Mouse (Mus musculus) small intestine, adult 2 months (tissue): ENCODE results near the gene Trim67. TPM values are rescaled to one million over a fixed set of nuclear protein-coding genes. Genes with fewer than 3 reads are reported as not detected.

Experiments used
- H3K27ac ChIP-seq: fragments of 200-500 bp; 2 replicates; pipeline ENCODE4 v1.5.1; 2012; ENCODE audit warnings: low read depth, low read length, control low read depth, inconsistent platforms; ENCODE audit not compliant: insufficient read depth
- H3K27me3 ChIP-seq: fragments of 200-500 bp; 2 replicates; pipeline ENCODE4 v1.6.1; 2012; ENCODE audit warnings: mild to moderate bottlenecking, moderate library complexity, low read length, inconsistent platforms; ENCODE audit not compliant: control insufficient read depth, insufficient read depth
- H3K36me3 ChIP-seq: fragments of 200-500 bp; 2 replicates; pipeline ENCODE4 v1.6.1; 2012; ENCODE audit warnings: mild to moderate bottlenecking, low read length, control low read depth, inconsistent platforms; ENCODE audit not compliant: control insufficient read depth, insufficient read depth
- H3K4me1 ChIP-seq: fragments of 200-500 bp; 2 replicates; pipeline ENCODE4 v1.6.1; 2012; ENCODE audit warnings: low read length, inconsistent platforms, mixed read lengths; ENCODE audit not compliant: control insufficient read depth, insufficient read depth, insufficient read length
- H3K4me3 ChIP-seq: fragments of 200-500 bp; 2 replicates; pipeline ENCODE4 v1.5.1; 2012; ENCODE audit warnings: low read depth, mild to moderate bottlenecking, control low read depth, inconsistent platforms, low read length, moderate library complexity
- CTCF ChIP-seq: fragments of 200-500 bp; IDR thresholded peaks from 2 replicates; pipeline ENCODE4 v1.5.1; 2012; ENCODE audit warnings: low read depth, mild to moderate bottlenecking, control low read depth, inconsistent platforms, low read length, moderate library complexity, mixed read lengths; ENCODE audit not compliant: insufficient replicate concordance, insufficient read length; ENCODE audit errors: extremely low read depth
- POLR2A ChIP-seq: fragments of 200-500 bp; IDR thresholded peaks from 2 replicates; pipeline ENCODE4 v1.6.1; 2012; ENCODE audit warnings: low read depth, mild to moderate bottlenecking, control low read depth, inconsistent platforms, low read length, moderate library complexity
- WGBS: fragments of 180-500 bp; shearing (Covaris S2); methylation state at CpG from one replicate; pipeline ENCODE4 v1.1.7; 2018; 5-methylcytosine and 5-hydroxymethylcytosine counted together
- polyA plus RNA-seq: library from polyadenylated mRNA; depleted of rRNA; stranded (reverse); fragments of >200 nt; gene quantifications from 2 replicates; pipeline ENCODE4 v1.2.3, GENCODE M21; 2012

Gene Trim67
- polyA plus RNA-seq, 1 experiment, result 0.05 TPM

DNA sequence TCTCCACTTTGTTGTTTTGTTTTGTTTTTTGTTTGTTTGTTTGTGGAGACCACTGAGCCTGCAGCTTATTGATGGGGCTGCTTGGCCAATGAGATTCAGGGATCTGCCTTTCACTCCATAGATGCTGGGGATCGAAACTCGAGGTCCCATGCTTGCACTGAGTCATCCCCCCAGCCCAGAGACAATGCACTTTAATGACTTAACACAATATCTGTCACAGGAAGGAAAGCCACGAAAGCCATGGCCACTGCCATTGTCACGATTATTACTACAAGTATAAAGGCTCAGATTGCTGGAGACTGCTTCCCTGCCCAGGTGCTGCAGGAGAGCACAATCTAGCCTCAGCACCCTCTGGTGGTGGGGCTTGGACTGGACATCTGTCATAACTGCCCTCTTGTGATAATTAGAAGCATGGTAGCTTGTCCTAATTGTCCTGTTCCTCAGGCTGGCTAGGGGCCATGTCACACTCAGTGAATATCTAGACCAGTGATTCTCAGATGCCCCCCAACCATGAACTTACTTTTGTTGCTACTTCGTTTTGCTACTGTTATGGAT is 17.2 kb downstream of the Trim67 start:
- H3K27ac ChIP-seq, result no peak overlapping the region
- 41% methylated on average over 5 of the region's 5 CpGs for WGBS

DNA sequence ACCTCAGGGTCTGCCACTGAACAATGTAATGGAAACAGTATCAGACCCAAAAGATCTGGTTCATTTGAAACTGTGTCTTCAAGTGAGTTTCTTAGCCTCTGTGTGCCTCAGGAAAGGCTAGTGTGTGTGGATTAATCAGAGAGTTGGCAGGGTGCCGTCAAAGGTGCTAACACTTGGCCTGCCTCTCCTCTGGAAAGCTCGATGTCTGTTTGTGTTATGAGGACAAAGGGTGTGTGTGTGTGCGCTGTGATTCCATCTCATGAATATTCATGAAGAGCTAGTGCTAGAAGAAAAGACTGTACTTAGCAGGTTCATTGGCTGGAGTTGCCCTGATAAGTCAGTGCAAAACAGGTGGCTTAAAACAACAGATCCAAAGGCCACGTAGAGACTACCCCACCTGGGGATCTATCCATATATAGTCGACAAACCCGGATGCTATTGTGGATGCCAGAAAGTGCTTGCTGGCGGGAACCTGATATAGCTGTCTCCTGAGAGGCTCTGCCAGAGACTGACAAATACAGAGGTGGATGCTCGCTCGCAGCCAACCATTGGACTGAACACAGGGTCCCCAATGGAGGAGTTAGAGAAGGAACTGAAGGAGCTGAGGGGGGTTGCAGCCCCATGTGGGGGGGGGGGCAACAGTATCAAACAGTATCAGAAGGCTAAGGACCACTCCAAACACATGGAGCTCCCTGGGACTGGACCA is 17.9 kb downstream of the Trim67 start:
- Histone ChIP-seq H3K4me3 (no peak overlapping the region), H3K27ac (no peak overlapping the region), H3K27me3 (no peaks in the 10 kb centered on the region), H3K4me1 (no peaks in the 10 kb centered on the region), H3K36me3 (no peaks in the 10 kb centered on the region)
- no peak for TF ChIP-seq CTCF
- TF ChIP-seq POLR2A, result no peak
- WGBS, result 21% methylated on average over 9 of the region's 9 CpGs

More for the DNA sequence above, 17.2 kb downstream of the Trim67 start:
- H3K27me3 ChIP-seq, result no peaks in the 10 kb centered on the region
- H3K4me1 ChIP-seq, result no peaks in the 10 kb centered on the region
- no peak for TF ChIP-seq POLR2A
- peak; percentile 28; the same call in 1 of the 2 replicates for TF ChIP-seq CTCF
- H3K4me3 ChIP-seq, result no peak overlapping the region
- H3K36me3 ChIP-seq, result no peaks in the 10 kb centered on the region

DNA sequence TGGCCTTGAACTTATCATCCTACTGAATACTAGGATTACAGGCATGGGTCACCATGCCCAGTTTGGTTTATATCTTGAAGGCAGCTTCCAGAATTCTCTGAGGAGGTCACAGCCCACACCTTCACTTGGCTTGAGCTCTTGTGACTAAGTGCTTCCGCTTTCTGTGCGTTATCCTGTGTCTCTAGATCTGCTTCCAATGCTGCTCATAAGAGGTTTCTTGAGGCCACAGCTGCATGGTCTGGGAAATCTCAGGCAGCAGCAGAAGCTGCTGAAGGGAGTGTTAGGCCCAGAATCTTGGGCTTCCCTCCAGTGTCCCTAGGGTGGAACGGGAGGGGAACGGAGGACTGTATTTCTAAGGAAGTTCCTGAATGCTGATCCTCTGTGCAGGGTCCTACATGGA is 20.4 kb downstream of the Trim67 start:
- no peak overlapping the region for H3K4me3 ChIP-seq
- H3K36me3 ChIP-seq, result no peaks in the 10 kb centered on the region

DNA sequence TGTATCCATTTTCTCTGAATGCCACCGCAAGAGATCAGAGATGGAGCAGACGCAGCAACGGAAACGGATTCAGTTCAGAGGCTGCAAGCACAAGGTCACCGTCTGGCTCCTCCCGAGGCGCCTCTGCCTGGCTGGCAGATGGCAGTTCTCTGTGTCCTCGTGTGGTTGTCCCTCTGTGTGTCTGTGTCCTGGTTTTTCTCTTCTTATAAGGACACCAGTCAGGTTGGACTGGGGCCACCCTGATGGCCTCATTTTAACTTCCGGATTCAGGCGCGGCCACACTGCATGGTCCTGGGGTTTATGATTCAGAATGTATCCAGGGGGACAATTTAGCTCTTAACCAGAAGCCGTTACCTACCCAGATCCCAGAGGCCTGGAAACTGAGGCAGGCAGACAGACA is 23.0 kb downstream of the Trim67 start:
- H3K27ac ChIP-seq, result no peak overlapping the region
- WGBS, result 91% methylated on average over 12 of the region's 12 CpGs
- H3K4me1 ChIP-seq, result no peaks in the 10 kb centered on the region
- no peak for TF ChIP-seq POLR2A
- TF ChIP-seq CTCF, result no peak
- H3K4me3 ChIP-seq, result no peak overlapping the region
- no peaks in the 10 kb centered on the region for H3K36me3 ChIP-seq
- 0 out of 2 replicates have a peak, but pooled peaks cover 3% of the 10 kb centered on the region for H3K27me3 ChIP-seq

More for the DNA sequence above, 20.4 kb downstream of the Trim67 start:
- H3K27ac ChIP-seq, result no peak overlapping the region
- WGBS, result 84% methylated on average over 4 of the region's 4 CpGs
- TF ChIP-seq POLR2A (no peak), CTCF (no peak)
- H3K27me3 ChIP-seq, result no peaks in the 10 kb centered on the region
- H3K4me1 ChIP-seq, result no peaks in the 10 kb centered on the region

DNA sequence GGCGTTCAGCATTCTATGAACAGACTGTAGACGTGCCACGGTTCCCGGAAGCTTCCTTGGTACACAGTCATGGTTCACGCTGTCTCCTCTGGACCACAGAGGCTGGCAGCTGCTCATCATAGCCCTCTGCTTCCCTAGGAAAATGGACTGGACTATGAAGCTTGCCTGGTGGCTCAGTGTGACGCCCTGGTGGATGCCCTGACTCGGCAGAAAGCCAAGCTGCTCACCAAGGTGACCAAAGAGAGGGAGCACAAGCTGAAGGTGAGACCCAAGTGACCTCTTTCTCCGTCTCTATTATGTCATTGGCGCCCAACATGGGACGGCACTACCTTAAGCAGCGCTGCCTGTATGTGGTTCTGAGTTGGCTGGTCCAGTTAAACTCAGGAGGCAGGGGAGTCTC is 24.0 kb downstream of the Trim67 start:
- 89% methylated on average over 11 of the region's 11 CpGs for WGBS
- no peak overlapping the region for H3K4me3 ChIP-seq
- H3K4me1 ChIP-seq, result no peaks in the 10 kb centered on the region
- no peak overlapping the region for H3K27ac ChIP-seq
- TF ChIP-seq CTCF (no peak), POLR2A (no peak)
- H3K36me3 ChIP-seq, result no peaks in the 10 kb centered on the region
- 0 out of 2 replicates have a peak, but pooled peaks cover 3% of the 10 kb centered on the region for H3K27me3 ChIP-seq

DNA sequence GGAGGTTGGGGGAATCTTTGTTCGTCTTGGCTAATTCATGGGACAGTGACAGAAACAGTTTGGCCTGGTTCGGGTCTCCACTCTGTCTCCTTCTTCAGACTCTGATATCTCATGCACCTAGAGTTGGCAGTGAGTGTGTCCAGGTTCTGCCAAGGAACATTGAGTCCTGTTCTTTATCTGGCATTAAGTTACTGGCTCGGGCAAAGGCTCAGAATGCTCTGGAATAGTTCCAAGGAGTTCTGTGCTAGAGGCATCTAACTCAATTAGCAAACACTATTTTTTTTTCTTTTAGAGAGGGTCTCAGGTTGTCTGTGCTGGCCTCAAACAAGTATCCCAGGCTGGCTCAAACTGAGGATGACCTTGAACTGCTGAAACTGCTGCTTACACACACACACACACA is 24.5 kb downstream of the Trim67 start:
- WGBS, result 60% methylated on average over 3 of the region's 3 CpGs
- Histone ChIP-seq H3K4me1 (no peaks in the 10 kb centered on the region), H3K36me3 (no peaks in the 10 kb centered on the region), H3K27me3 (0 out of 2 replicates have a peak, but pooled peaks cover 3% of the 10 kb centered on the region), H3K4me3 (no peak overlapping the region), H3K27ac (no peak overlapping the region)
- TF ChIP-seq POLR2A (no peak), CTCF (no peak)

DNA sequence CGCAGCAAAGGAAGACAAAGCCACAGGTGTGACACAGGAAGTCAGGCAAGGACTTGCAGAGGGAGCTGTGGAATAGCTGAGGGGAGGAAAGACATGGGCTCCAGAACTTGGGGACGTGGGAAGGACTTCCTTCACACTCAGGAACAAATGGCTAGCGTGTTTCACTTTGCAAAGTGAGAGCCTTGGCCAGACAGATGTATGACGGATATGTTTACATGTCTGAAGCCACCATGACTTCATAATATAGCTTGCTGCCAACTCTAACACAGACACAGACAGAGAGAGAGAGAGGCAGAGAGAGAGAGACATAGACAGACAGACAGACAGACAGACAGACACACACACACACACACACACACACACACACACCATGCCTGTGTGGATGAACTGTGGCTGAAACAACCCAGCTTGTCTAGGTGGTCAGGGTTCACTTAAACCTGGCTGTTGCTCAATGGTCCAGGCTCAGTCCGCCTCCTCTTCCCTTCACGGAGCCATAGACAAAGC is 26.8 kb downstream of the Trim67 start:
- no peak overlapping the region for H3K27ac ChIP-seq
- 0 out of 2 replicates have a peak, but pooled peaks cover 3% of the 10 kb centered on the region for H3K27me3 ChIP-seq
- H3K36me3 ChIP-seq, result no peaks in the 10 kb centered on the region
- H3K4me1 ChIP-seq, result no peaks in the 10 kb centered on the region
- no peak overlapping the region for H3K4me3 ChIP-seq
- 51% methylated on average over 6 of the region's 6 CpGs for WGBS
- TF ChIP-seq CTCF (no peak), POLR2A (no peak)
